Mouse (Mus musculus) thymus, adult 2 months (tissue): Measurements from ENCODE around the gene Card9.

Source experiments
- CTCF ChIP-seq: fragments of 200-500 bp; IDR thresholded peaks from 2 replicates; pipeline ENCODE4 v1.5.1; 2012; ENCODE audit warnings: mild to moderate bottlenecking, control low read depth, low read length, moderate library complexity, borderline replicate concordance; ENCODE audit not compliant: control insufficient read depth, poor library complexity, insufficient read depth; ENCODE audit errors: extremely low read depth
- POLR2A ChIP-seq: fragments of 200-500 bp; IDR thresholded peaks from 2 replicates; pipeline ENCODE4 v1.6.1; 2012; ENCODE audit warnings: mild to moderate bottlenecking, low read length, control low read depth, moderate library complexity; ENCODE audit not compliant: control insufficient read depth, poor library complexity, insufficient read depth; ENCODE audit errors: extremely low read depth

DNA sequence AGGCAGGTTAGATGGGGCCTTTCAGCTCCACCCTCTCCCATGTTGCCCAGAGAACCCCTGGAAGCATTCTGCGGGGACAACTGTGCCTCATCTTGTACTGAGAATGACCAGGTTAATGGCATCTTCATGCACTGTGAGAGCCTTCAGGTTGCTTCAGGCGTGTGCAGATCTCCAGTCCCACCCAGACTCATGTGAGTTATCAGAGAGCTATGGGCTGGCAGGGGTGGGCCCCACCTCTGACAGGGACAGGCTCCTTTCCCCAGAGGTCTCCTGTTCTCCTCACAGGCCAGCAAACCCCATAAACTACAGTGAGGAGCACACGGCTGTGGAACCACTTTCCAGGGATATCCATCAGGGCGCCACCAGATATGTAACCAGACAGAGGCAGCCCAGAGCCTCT lies 40.3 kb upstream of the Card9 start:
- TF ChIP-seq POLR2A: no peak
- TF ChIP-seq CTCF: no peak
